14 mouse cellular contexts compared by ENCODE assay signal in the genomic region with DNA sequence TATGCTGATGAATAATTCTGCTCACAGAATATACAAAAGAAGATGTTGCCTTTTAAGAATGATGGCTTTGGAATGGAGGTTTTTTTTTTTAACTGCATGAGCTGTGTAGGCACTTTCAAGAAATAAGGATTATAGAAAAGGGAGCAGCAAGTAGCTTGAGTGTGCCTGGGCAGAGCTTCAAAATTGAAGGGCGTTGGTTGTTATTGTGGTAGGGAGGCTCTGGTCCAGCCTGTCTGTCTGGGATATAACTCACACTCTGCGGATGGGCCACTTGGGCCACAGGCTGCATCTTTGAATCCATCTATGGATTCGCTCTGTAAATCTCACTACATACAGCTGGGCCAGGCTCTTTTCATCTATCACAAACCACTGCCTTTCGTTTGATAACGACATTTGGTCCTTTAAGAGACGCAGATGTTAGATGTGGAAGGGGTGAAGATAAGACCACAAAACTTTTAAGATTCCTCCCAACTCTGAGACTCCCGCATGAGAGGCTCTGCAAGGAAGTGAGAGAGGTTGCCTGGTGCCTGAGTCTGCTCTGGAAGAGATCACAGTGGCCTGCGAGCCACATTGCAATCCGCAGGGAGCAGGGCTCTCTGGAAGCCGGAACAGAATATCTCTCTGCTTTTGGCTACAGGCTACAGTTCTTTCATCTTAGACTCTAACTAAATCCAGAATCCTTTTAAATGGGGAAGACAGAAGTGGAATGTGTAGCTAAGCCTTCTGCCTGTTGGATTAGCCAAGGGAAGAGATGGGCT.
DNase-seq lines count a peak whose midpoint lies in the region; ATAC-seq and TF ChIP-seq lines count a peak whose summit lies in the region.
"Had no signal": no experiment of that assay in that cellular context is flagged by ENCODE, and none has a peak within 500 bp of the region (broad histone marks: within the 10 kb centered on the region; RNA-seq: fewer than 3 reads in every experiment).

No protein-coding gene starts in this region.

- no peak for ATAC-seq in embryonic facial prominence, embryonic 11.5 days (replicated peaks; ENCODE audit: insufficient number of reproducible peaks, low FRiP score, low TSS enrichment, low read depth)
- ATAC-seq in heart, embryonic 12.5 days (ENCODE audit: insufficient number of reproducible peaks, low FRiP score) = no peak
- no peak for ATAC-seq in limb, embryonic 14.5 days (ENCODE audit: low FRiP score, low read depth)
- no peak for ATAC-seq in megakaryocyte-erythroid progenitor cell, adult 5-6 weeks (replicated peaks; ENCODE audit: low FRiP score, low TSS enrichment, poor library complexity, severe bottlenecking)
- ATAC-seq: forebrain, embryonic 15.5 days had no signal

- no peaks in the 10 kb centered on the region for H3K27me3 ChIP-seq in embryonic facial prominence, embryonic 11.5 days (ENCODE audit: control insufficient read depth, insufficient read depth, low read length)
- peaks cover under 1% of the 10 kb centered on the region; the same call in 1 of the 2 replicates for H3K27me3 ChIP-seq in heart, embryonic 12.5 days (replicated peaks)
- no peaks in the 10 kb centered on the region for H3K27me3 ChIP-seq in limb, embryonic 14.5 days (ENCODE audit: control insufficient read depth, insufficient read depth, low read length)
- H3K27me3 ChIP-seq: forebrain, embryonic 15.5 days; neural tube, embryonic 12.5 days had no signal

- H3K4me1 ChIP-seq in embryonic facial prominence, embryonic 11.5 days (ENCODE audit: control insufficient read depth, insufficient read depth, low read length) = no peaks in the 10 kb centered on the region
- peaks cover 12% of the 10 kb centered on the region for H3K4me1 ChIP-seq in heart, embryonic 12.5 days (replicated peaks)
- H3K4me1 ChIP-seq in limb, embryonic 14.5 days (ENCODE audit: control insufficient read depth, insufficient read depth, low read length) = peaks cover 22% of the 10 kb centered on the region
- H3K4me1 ChIP-seq: neural tube, embryonic 12.5 days had no signal

- H3K27ac ChIP-seq in embryonic facial prominence, embryonic 11.5 days (replicated peaks; ENCODE audit: low read depth, low read length) = 0 out of 2 replicates have a peak overlapping the region, but pooled peaks have one; percentile 3
- H3K27ac ChIP-seq in heart, embryonic 12.5 days (ENCODE audit: poor library complexity, severe bottlenecking) = peak overlapping the region; percentile 14; the same call in 1 of the 2 replicates
- peak overlapping the region; percentile 35; the same call in 1 of the 2 replicates for H3K27ac ChIP-seq in limb, embryonic 14.5 days (replicated peaks; ENCODE audit: low read depth, low read length)
- H3K27ac ChIP-seq: forebrain, embryonic 15.5 days; neural tube, embryonic 12.5 days had no signal

- DNase-seq in NIH3T3 (ENCODE audit: low read depth) = peak; percentile 59
- DNase-seq in embryonic facial prominence, embryonic 11.5 days (ENCODE audit: low spot score) = no peak
- peak; percentile 57 for DNase-seq in limb, embryonic 14.5 days (ENCODE audit: low spot score)
- no peak for DNase-seq in c-Kit-positive CD71-positive TER-119-positive erythroid progenitor cells, embryonic 14.5 days (ENCODE audit: low spot score)
- DNase-seq in adrenal gland, adult 8-10 months = no peak
- DNase-seq: adrenal gland, postnatal 14 days; kidney, adult 11 months; right cerebral cortex, postnatal 14 days; thymus, postnatal 36 days had no signal

- no peak overlapping the region for H3K4me3 ChIP-seq in embryonic facial prominence, embryonic 11.5 days (ENCODE audit: low read depth, low read length)
- no peak overlapping the region for H3K4me3 ChIP-seq in heart, embryonic 12.5 days
- H3K4me3 ChIP-seq in limb, embryonic 14.5 days (replicated peaks; ENCODE audit: low read length) = no peak overlapping the region
- H3K4me3 ChIP-seq: forebrain, embryonic 15.5 days; neural tube, embryonic 12.5 days had no signal

- no peaks in the 10 kb centered on the region for H3K9me3 ChIP-seq in embryonic facial prominence, embryonic 11.5 days (replicated peaks; ENCODE audit: control insufficient read depth, low read length)
- no peaks in the 10 kb centered on the region for H3K9me3 ChIP-seq in heart, embryonic 12.5 days (replicated peaks)
- no peaks in the 10 kb centered on the region for H3K9me3 ChIP-seq in limb, embryonic 14.5 days (ENCODE audit: control insufficient read depth, low read length)
- H3K9me3 ChIP-seq: forebrain, embryonic 15.5 days; G1E; neural tube, embryonic 12.5 days had no signal

- no peaks in the 10 kb centered on the region for H3K36me3 ChIP-seq in embryonic facial prominence, embryonic 11.5 days (replicated peaks; ENCODE audit: control insufficient read depth, insufficient read depth, low read depth, low read length)
- no peaks in the 10 kb centered on the region for H3K36me3 ChIP-seq in heart, embryonic 12.5 days
- no peaks in the 10 kb centered on the region for H3K36me3 ChIP-seq in limb, embryonic 14.5 days (ENCODE audit: control insufficient read depth, insufficient read depth, low read length)
- H3K36me3 ChIP-seq: forebrain, embryonic 15.5 days; G1E; neural tube, embryonic 12.5 days had no signal

- H3K4me2 ChIP-seq in embryonic facial prominence, embryonic 11.5 days (ENCODE audit: low read depth, low read length) = no peak overlapping the region
- H3K4me2 ChIP-seq in heart, embryonic 12.5 days = no peak overlapping the region
- no peak overlapping the region for H3K4me2 ChIP-seq in limb, embryonic 14.5 days (replicated peaks; ENCODE audit: low read depth, low read length, severe bottlenecking)
- H3K4me2 ChIP-seq: forebrain, embryonic 15.5 days; neural tube, embryonic 12.5 days had no signal

- TF ChIP-seq POLR2A in limb, embryonic 14.5 days (IDR thresholded peaks at IDR 0.05; ENCODE audit: borderline replicate concordance, extremely low read depth, insufficient read depth, insufficient read length) = no peak

- H3K9ac ChIP-seq in embryonic facial prominence, embryonic 11.5 days (replicated peaks; ENCODE audit: low read length) = no peak overlapping the region
- H3K9ac ChIP-seq in heart, embryonic 12.5 days = no peak overlapping the region
- H3K9ac ChIP-seq in limb, embryonic 14.5 days (ENCODE audit: low read depth, low read length, severe bottlenecking) = no peak overlapping the region
- H3K9ac ChIP-seq: forebrain, embryonic 15.5 days; neural tube, embryonic 12.5 days had no signal

- 73% methylated on average over 10 of the region's 10 CpGs for WGBS in embryonic facial prominence, embryonic 11.5 days
- WGBS in heart, embryonic 12.5 days = 36% methylated on average over 10 of the region's 10 CpGs
- 43% methylated on average over 10 of the region's 10 CpGs for WGBS in limb, embryonic 14.5 days

Comparison
In these comparisons a context has a peak if more than half of its experiments do, and no peak if none do; other contexts are left out.
1. DNase-seq: peak in NIH3T3 (single experiment) and limb, embryonic 14.5 days (single experiment); none in embryonic facial prominence, embryonic 11.5 days (single experiment), c-Kit-positive CD71-positive TER-119-positive erythroid progenitor cells, embryonic 14.5 days (single experiment) and adrenal gland, adult 8-10 months (single experiment).
2. Peak in every context shown above with its lines, with median percentiles within 50 percentile points of each other: H3K27ac ChIP-seq.